Mouse (Mus musculus) testis, postnatal 10 days (tissue): ENCODE measurements around the gene Evc2.
A peak's percentile ranks its signal among the peaks of the same experiment; 100 is the strongest.

Source experiments
- DNase-seq: peaks from one replicate; pipeline ENCODE4 v3.0.0; 2021; ENCODE audit warnings: low spot score

The Evc2 gene

GRCm38 (mm10) chr5:37338288-37338687 lies at the start of gene Evc2:
Gene Evc2 (plus strand): TSS chr5:37338499.
- peak; percentile 82 for DNase-seq

GRCm38 (mm10) chr5:37289236-37289635 lies 49.1 kb upstream of the Evc2 start:
- peak; percentile 56 for DNase-seq

- no peak for DNase-seq
Observed at GRCm38 (mm10) chr5:37290983-37291382, 47.3 kb upstream of the Evc2 start.

DNA sequence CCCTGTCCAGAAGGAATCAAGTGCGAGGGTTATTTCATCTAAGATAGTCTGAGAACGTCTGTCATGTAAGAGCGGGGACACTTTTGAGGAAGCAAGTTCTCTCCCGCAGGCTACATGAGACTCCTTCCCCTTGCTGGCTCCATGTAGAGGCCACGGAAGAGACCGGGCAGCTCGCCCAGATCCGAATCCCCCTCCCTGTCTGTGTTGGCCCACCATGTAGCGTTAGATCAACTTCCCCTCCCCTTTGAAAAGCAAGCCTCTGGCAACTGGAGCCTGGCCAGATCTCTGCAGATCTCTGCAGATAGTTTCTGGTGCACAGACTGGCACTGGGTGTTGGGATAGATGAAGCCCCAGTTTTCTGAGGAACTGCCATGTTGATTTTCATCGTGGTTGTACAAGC lies 41.6 kb upstream of the Evc2 start:
- no peak for DNase-seq

DNA sequence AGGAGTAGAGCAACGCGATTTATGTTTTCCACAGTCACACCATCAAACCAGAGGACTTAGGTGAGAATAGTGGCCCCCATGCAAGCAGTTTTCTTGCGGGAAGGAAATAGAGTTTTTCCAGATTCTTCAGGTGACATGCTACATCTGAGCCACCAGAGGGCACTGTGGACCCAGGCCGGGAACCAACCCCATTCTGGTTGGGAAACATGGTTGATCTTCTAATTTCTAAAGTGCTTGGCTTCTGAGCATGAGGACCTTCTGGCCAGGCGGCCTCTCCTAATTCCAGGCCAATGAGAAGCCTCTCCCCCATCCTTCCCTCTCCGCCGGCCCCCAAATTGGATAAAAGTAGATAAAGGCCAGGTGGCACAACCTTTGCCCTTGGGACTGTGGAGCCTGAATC lies 39.9 kb upstream of the Evc2 start:
- peak; percentile 56 for DNase-seq

DNA sequence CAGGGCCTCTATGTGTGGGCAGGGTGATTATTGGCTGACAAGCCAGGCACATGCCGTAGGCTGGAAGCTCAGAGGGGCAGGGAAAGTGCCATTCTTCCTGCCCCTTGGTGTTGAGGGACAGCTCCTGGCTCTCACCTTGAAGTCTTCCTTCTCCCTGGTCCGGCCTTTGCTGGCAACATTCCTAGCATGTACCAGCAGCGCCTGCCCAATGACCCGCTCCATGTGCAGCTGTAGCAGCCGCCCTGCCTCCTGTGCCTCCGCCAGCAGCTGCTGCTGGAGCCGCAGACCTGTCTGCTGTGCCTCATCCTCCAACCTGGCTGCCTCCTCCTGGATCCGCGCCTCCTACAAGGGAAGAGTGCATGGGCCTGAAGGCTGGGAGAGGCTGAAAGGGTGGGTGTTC lies 28.3 kb upstream of the Evc2 start:
- no peak for DNase-seq

- DNase-seq, result no peak
Observed at GRCm38 (mm10) chr5:37312980-37313722, 25.1 kb upstream of the Evc2 start.

GRCm38 (mm10) chr5:37318715-37319114 lies 19.6 kb upstream of the Evc2 start:
- no peak for DNase-seq

DNA sequence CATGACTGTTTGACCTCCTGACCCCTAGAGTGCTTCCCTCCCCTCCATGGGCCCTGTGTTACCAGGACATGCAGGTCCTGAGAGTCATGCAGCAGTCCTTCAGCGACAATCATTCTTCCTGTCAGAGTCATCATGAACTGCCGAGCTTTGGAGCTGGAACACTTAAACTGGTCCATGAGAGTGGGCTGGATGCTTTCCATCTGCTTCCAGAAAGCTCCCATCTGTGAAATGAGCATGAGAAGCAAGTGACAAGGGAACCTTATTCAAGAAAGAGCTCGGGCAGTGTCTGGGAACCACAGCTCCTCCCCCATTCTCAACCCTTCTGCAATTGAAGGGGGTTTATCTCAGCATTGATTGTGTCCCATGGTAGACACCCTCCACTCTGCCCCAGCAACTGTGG lies 18.1 kb upstream of the Evc2 start:
- no peak for DNase-seq

GRCm38 (mm10) chr5:37320761-37321160 lies 17.5 kb upstream of the Evc2 start:
- no peak for DNase-seq

DNA sequence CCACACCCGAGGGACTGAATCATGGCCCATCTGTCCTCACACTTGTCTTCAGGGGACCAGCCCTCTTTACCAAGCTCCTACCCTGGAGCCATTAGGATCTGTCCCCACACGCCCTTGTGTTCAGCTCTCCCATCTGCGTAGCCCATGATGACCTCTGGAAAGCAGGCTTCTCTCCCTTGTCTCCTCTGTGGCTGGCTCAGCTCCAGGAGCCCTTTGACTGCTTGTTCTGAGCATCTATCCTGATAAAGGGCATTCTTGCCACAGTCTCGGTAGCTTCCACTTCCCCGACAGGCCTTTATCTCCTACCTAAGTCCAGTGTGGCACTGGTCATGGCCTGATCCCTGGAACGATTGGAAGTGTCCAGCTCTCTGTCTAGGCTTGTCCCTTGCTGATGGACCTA lies 11.6 kb upstream of the Evc2 start:
- no peak for DNase-seq

GRCm38 (mm10) chr5:37330449-37331132 lies 7.7 kb upstream of the Evc2 start:
- no peak for DNase-seq

- no peak for DNase-seq
Observed at GRCm38 (mm10) chr5:37331133-37331505, 7.2 kb upstream of the Evc2 start.

DNA sequence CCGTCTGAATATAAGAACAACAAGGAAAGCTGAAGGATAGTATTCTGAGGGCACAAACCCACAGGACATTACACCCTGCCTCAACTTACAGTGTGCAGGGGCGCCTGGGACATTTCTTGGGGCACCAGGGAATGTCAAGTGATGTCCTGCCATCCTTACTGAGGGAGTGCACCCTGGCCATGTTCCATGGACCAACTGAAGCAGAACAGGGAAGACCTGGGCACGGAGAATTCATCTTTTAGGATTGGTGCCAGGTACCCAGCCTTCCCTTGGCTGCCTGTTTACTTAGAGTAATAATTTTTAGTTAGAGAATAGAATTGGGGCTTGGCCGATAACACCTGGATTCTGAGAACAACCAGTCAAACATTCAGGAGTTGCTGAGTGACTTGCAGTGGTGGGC lies 6.2 kb upstream of the Evc2 start:
- no peak for DNase-seq

GRCm38 (mm10) chr5:37335061-37335460 lies 3.2 kb upstream of the Evc2 start:
- no peak for DNase-seq

DNA sequence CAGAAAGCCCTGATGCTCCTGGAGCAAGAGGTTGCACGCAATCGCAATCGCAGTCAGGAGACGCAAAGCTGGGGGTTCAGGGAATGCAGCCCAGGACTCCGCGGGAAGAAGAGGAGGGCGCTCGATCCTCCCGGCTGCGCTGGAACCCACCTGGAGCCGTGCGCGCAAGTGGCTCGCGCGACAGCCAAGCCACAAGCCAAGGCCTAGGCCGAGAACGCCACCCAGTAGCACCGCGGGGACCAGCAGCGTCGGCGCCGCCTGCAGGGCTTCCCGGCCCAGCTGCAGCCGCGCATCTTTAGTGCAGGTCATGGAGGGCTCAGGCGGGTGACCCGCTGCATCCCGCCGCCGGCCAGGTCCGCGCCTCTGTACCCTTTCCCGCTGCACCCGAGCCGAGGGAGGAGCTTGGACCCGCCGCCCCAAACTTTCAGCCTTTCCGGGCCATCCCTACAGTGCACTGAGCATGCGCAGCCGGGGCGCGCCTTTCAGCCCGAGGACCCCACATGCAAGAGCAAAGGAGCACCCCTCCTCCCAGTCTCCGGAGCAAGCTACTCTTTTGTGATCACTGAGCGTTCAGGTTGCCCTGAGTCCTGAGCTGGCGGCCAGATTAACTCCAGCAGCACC lies 1.7 kb upstream of the Evc2 start, which contains the start of gene Evc:
Evc (minus strand) TSS at position 410 of the 621 bp plus-strand sequence.
- DNase-seq, result peak; percentile 81

- no peak for DNase-seq
Observed at GRCm38 (mm10) chr5:37337696-37338095, 603 bp upstream of the Evc2 start.

GRCm38 (mm10) chr5:37343962-37344361 lies 5.7 kb downstream of the Evc2 start:
- no peak for DNase-seq

- no peak for DNase-seq
Observed at GRCm38 (mm10) chr5:37351791-37352190, 13.5 kb downstream of the Evc2 start.

DNA sequence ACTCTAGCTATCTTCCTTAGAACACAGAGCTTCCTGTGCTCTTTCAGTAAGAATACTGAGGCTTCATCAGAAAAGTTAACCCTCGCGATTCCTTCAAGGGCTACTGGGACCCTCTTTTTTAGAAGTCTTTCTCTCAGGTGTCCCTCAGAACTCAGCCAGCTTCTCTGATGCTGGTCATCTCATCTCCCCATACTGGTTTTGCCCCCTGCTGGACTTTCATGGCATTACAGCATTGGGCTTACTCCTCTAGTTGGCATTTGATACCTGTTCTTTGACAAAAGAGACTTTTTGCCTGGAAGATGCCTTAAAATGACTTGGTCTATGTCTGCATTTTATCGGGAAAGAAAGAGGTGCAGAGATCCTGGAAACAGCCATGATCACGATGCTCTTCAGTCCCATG lies 16.1 kb downstream of the Evc2 start:
- DNase-seq, result peak; percentile 83

- no peak for DNase-seq
Observed at GRCm38 (mm10) chr5:37356027-37356426, 17.7 kb downstream of the Evc2 start.

- no peak for DNase-seq
Observed at GRCm38 (mm10) chr5:37362618-37363017, 24.3 kb downstream of the Evc2 start.

- no peak for DNase-seq
Observed at GRCm38 (mm10) chr5:37363284-37363683, 25.0 kb downstream of the Evc2 start.
